Mouse (Mus musculus): ENCODE results near the gene Mapk3.
"Not testable (repeated sequence)": the region's sequence is repeated elsewhere in the genome, so short reads cannot be mapped to it uniquely, and the experiment has no call there.

The Mapk3 gene

GRCm38 (mm10) chr7:126759672-126760390 lies 430 bp downstream of the Mapk3 start:
- no peak for DNase-seq (ENCODE audit: inconsistent ontology term)

- DNase-seq (ENCODE audit: inconsistent ontology term) = peak; percentile 94
Observed at GRCm38 (mm10) chr7:126760391-126760802, 996 bp downstream of the Mapk3 start.

GRCm38 (mm10) chr7:126760956-126761355 lies 1.6 kb downstream of the Mapk3 start:
- peak; percentile 67 for DNase-seq (ENCODE audit: inconsistent ontology term)

GRCm38 (mm10) chr7:126761529-126762067 lies 2.2 kb downstream of the Mapk3 start:
- no peak for DNase-seq (ENCODE audit: inconsistent ontology term)

- DNase-seq (ENCODE audit: inconsistent ontology term) = no peak
Observed at GRCm38 (mm10) chr7:126762471-126763008, 3.1 kb downstream of the Mapk3 start.

- no peak for DNase-seq (ENCODE audit: inconsistent ontology term)
Observed at GRCm38 (mm10) chr7:126765540-126765939, 6.1 kb downstream of the Mapk3 start.

GRCm38 (mm10) chr7:126766201-126766600 lies 6.8 kb downstream of the Mapk3 start, which contains the start of gene Gdpd3:
TSS of gene Gdpd3 (plus strand) at chr7:126766334.
- DNase-seq (ENCODE audit: inconsistent ontology term) = no peak

GRCm38 (mm10) chr7:126767001-126767400 lies 7.6 kb downstream of the Mapk3 start:
- no peak for DNase-seq (ENCODE audit: inconsistent ontology term)

- DNase-seq (ENCODE audit: inconsistent ontology term) = no peak
Observed at GRCm38 (mm10) chr7:126770784-126771183, 11.4 kb downstream of the Mapk3 start.

- no peak for DNase-seq (ENCODE audit: inconsistent ontology term)
Observed at GRCm38 (mm10) chr7:126773351-126773750, 13.9 kb downstream of the Mapk3 start.

- no peak for DNase-seq (ENCODE audit: inconsistent ontology term)
Observed at GRCm38 (mm10) chr7:126774463-126774862, 15.1 kb downstream of the Mapk3 start.

- DNase-seq (ENCODE audit: inconsistent ontology term) = no peak
Observed at GRCm38 (mm10) chr7:126775185-126775977, 16.0 kb downstream of the Mapk3 start.

GRCm38 (mm10) chr7:126775978-126776234 lies 16.5 kb downstream of the Mapk3 start:
- no peak for DNase-seq (ENCODE audit: inconsistent ontology term)

- DNase-seq (ENCODE audit: inconsistent ontology term) = peak; percentile 95
Observed at GRCm38 (mm10) chr7:126776598-126777057, 17.2 kb downstream of the Mapk3 start, which contains the start of gene Ypel3. TSS of gene Ypel3 (plus strand) at chr7:126776955.

GRCm38 (mm10) chr7:126777476-126777875 lies 18.1 kb downstream of the Mapk3 start:
- no peak for DNase-seq (ENCODE audit: inconsistent ontology term)

- DNase-seq (ENCODE audit: inconsistent ontology term) = no peak
Observed at GRCm38 (mm10) chr7:126778147-126778546, 18.7 kb downstream of the Mapk3 start.

- DNase-seq (ENCODE audit: inconsistent ontology term) = not testable (repeated sequence)
Observed at GRCm38 (mm10) chr7:126779101-126779500, 19.7 kb downstream of the Mapk3 start.

- peak; percentile 87 for DNase-seq (ENCODE audit: inconsistent ontology term)
Observed at GRCm38 (mm10) chr7:126779983-126780970, 20.9 kb downstream of the Mapk3 start.

- no peak for DNase-seq (ENCODE audit: inconsistent ontology term)
Observed at GRCm38 (mm10) chr7:126780971-126781635, 21.7 kb downstream of the Mapk3 start, which contains the start of gene Tbx6. TSS of gene Tbx6 (plus strand) at chr7:126781483.

- DNase-seq (ENCODE audit: inconsistent ontology term) = no peak
Observed at GRCm38 (mm10) chr7:126781661-126782370, 22.4 kb downstream of the Mapk3 start.

Measured in Muller cell, postnatal 12 days (primary cell).